Mouse (Mus musculus) kidney, embryonic 14.5 days (tissue): ENCODE data around the gene Dnaic2. TPM values are rescaled to one million over a fixed set of nuclear protein-coding genes. Genes with fewer than 3 reads are reported as not detected.

ENCODE experiments used
- ATAC-seq: fragments of 200-750 bp; cut with Nextera tagmentation; 2 replicates; pipeline ENCODE4 v1.8.0; 2017; ENCODE audit warnings: moderate number of reproducible peaks, mild to moderate bottlenecking, moderate TSS enrichment, moderate library complexity; ENCODE audit not compliant: low FRiP score, low TSS enrichment
- H3K27ac ChIP-seq: fragments of 300-500 bp; sonication (generic); 2 replicates; pipeline ENCODE4 v1.5.1; 2014; ENCODE audit warnings: low read depth, mild to moderate bottlenecking, low read length, moderate library complexity, mixed read lengths
- H3K27me3 ChIP-seq: fragments of 300-500 bp; sonication (generic); 2 replicates; pipeline ENCODE4 v1.6.1; 2014; ENCODE audit warnings: mild to moderate bottlenecking, low read length; ENCODE audit not compliant: control insufficient read depth, insufficient read depth
- H3K36me3 ChIP-seq: fragments of 300-500 bp; sonication (generic); 2 replicates; pipeline ENCODE4 v1.6.1; 2014; ENCODE audit warnings: low read length, mixed read lengths; ENCODE audit not compliant: control insufficient read depth, insufficient read depth
- H3K4me1 ChIP-seq: fragments of 300-500 bp; sonication (generic); 2 replicates; pipeline ENCODE4 v1.6.1; 2014; ENCODE audit warnings: low read length, mixed read lengths; ENCODE audit not compliant: control insufficient read depth, insufficient read depth
- H3K4me2 ChIP-seq: fragments of 300-500 bp; sonication (generic); replicated peaks from 2 replicates; pipeline ENCODE4 v1.6.1; 2014; ENCODE audit warnings: low read depth, mild to moderate bottlenecking, low read length
- H3K4me3 ChIP-seq: fragments of 300-500 bp; sonication (generic); 2 replicates; pipeline ENCODE4 v1.5.1; 2014; ENCODE audit warnings: mild to moderate bottlenecking, low read length
- H3K9ac ChIP-seq: fragments of 300-500 bp; sonication (generic); 2 replicates; pipeline ENCODE4 v1.6.1; 2014; ENCODE audit warnings: low read depth, mild to moderate bottlenecking, low read length, moderate library complexity
- H3K9me3 ChIP-seq: fragments of 300-500 bp; sonication (generic); 2 replicates; pipeline ENCODE4 v1.6.1; 2016; ENCODE audit warnings: low read length; ENCODE audit not compliant: control insufficient read depth
- whole genome bisulfite sequencing: fragments of 180-500 bp; shearing (Covaris S2); extraction: QIAGEN DNeasy Blood & Tissue Kit; methylation state at CpG from one replicate; pipeline ENCODE4 v1.1.7; 2014; 5-methylcytosine and 5-hydroxymethylcytosine counted together
- polyA plus RNA-seq: library from polyadenylated mRNA; unstranded; fragments of >200 nt; fragmentation: Nextera tagmentation; extraction: Ambion mirVana; gene quantifications from 2 replicates; pipeline ENCODE4 v1.2.1, GENCODE M21; 2014

Gene Dnaic2
- polyA plus RNA-seq, 1 experiment from 2014 or later: 0.28 TPM

DNA sequence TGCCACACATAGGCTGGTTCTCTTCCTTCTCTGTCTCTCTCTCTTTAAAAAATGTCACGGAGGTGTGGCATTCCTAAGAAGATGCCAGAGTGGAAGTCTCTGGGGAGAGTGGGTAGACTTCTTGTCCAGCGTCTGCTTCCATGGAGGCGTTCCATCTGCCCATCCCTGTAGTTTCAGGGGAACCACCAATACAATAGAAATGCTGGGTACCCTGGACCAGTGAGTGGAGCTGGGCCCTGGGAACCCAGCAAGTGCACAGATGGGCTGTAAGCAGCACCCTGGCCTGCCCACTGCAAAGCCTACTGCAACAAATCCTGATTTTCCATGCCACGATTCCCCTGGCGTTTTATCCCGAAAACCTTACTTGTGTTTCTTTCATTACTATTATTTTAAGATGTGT, 12.7 kb upstream of the Dnaic2 start:
- no peak for ATAC-seq
- 76% methylated on average over 6 of the region's 6 CpGs for WGBS

DNA sequence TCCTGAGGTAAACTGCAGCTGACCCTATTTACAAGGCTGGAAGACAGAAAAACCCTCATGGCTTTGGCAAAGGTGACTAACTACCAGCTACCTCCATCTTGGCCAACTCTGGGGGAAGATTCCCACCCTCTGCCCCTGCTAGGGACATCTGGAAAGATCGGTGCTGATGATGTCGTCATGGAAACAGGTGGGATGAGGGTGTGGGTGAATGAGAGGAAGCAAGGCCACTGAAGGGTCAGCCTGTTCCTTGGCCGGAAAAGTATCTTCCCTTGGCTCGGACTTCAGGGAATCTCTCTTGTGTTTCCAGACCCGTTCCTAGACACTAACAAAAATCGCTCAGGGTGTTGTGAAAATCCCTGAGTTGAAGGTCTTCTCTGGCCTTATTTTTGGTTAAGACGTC, 11.7 kb upstream of the Dnaic2 start:
- H3K4me1 ChIP-seq: no peaks in the 10 kb centered on the region
- no peak overlapping the region for H3K4me3 ChIP-seq
- no peak overlapping the region for H3K9ac ChIP-seq
- 56% methylated on average over 7 of the region's 7 CpGs for WGBS
- H3K36me3 ChIP-seq: no peaks in the 10 kb centered on the region
- H3K4me2 ChIP-seq: no peak overlapping the region
- no peaks in the 10 kb centered on the region for H3K9me3 ChIP-seq
- ATAC-seq: no peak
- H3K27me3 ChIP-seq: no peaks in the 10 kb centered on the region
- no peak overlapping the region for H3K27ac ChIP-seq

More for the DNA sequence above, 12.7 kb upstream of the Dnaic2 start:
- Histone ChIP-seq H3K9ac (no peak overlapping the region), H3K36me3 (no peaks in the 10 kb centered on the region), H3K4me2 (no peak overlapping the region), H3K27me3 (no peaks in the 10 kb centered on the region), H3K27ac (no peak overlapping the region), H3K9me3 (no peaks in the 10 kb centered on the region), H3K4me3 (no peak overlapping the region), H3K4me1 (no peaks in the 10 kb centered on the region)

DNA sequence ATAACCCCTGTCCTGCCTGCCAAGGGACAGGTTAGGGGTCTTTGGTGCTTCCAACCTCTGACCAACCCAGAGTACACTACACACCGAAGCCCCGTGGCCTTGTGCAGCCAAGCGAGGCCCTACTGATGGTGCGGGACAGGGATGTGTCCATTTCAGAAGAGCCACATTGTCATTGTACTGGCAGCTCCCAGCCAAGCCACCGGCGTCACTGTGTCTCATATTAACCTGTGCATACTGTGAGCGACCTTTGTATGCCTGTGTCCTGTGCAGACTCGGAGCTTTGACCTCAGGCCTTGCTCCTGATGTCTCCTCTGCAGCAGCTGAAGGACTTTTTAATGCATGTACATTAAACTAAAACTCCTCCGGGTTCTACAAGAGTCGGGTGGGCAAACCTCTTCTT, 6.7 kb upstream of the Dnaic2 start:
- H3K4me1 ChIP-seq: no peaks in the 10 kb centered on the region
- no peak overlapping the region for H3K4me3 ChIP-seq
- no peak overlapping the region for H3K27ac ChIP-seq
- H3K9ac ChIP-seq: no peak overlapping the region
- no peak for ATAC-seq
- no peaks in the 10 kb centered on the region for H3K36me3 ChIP-seq
- H3K4me2 ChIP-seq: no peak overlapping the region
- no peaks in the 10 kb centered on the region for H3K27me3 ChIP-seq
- WGBS: 55% methylated on average over 10 of the region's 10 CpGs
- no peaks in the 10 kb centered on the region for H3K9me3 ChIP-seq

DNA sequence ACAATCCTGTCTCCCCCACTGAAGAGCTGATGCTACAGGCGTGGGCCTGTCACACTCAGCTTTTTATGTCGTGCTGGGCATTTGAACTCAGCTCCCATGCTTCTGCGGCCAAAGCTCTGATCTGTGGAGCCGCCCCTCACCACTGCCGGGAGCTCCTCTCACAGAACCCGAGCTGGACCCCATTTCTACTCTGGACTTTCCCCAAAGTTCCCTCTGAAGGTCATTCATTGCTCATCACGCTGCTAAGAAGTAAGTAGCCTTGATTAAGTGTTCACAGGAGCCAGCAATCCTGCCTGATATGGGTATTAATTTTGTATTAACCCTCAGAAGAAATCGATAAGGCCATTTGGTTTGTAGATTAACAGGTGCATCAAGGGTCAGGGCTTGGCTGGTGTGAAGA, 4.8 kb upstream of the Dnaic2 start:
- 0 out of 2 replicates have a peak, but pooled peaks cover 6% of the 10 kb centered on the region for H3K4me1 ChIP-seq
- no peak overlapping the region for H3K27ac ChIP-seq
- H3K27me3 ChIP-seq: no peaks in the 10 kb centered on the region
- H3K36me3 ChIP-seq: no peaks in the 10 kb centered on the region
- WGBS: 83% methylated on average over 8 of the region's 8 CpGs
- H3K9me3 ChIP-seq: no peaks in the 10 kb centered on the region; the same call in 1 of the 2 replicates
- no peak for ATAC-seq
- no peak overlapping the region for H3K4me2 ChIP-seq
- H3K9ac ChIP-seq: no peak overlapping the region
- no peak overlapping the region for H3K4me3 ChIP-seq

DNA sequence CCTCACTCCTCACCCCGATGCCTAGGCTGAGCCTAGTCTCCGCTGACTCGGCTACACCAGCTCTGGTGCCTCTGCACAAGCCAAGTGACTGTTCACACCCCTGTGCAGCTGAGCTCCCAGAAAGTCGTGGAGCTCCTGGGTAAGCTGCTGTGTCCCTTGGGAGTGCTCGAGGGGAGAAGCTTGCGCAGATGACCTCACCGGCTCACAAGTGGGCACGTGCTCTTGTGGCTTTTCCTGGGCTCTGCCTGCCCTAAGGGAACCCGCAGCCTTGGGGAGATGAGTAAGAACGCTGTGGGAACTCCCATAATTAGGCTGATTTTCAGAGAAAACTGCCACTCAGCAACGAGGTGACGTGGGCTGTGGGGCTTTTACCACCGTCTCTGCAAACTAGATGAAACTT, 4.2 kb upstream of the Dnaic2 start:
- ATAC-seq: no peak
- Histone ChIP-seq H3K4me1 (0 out of 2 replicates have a peak, but pooled peaks cover 9% of the 10 kb centered on the region), H3K9ac (no peak overlapping the region), H3K27ac (no peak overlapping the region), H3K9me3 (no peaks in the 10 kb centered on the region; the same call in 1 of the 2 replicates), H3K4me3 (no peak overlapping the region), H3K36me3 (no peaks in the 10 kb centered on the region), H3K27me3 (no peaks in the 10 kb centered on the region), H3K4me2 (no peak overlapping the region)
- WGBS: 74% methylated on average over 13 of the region's 13 CpGs

DNA sequence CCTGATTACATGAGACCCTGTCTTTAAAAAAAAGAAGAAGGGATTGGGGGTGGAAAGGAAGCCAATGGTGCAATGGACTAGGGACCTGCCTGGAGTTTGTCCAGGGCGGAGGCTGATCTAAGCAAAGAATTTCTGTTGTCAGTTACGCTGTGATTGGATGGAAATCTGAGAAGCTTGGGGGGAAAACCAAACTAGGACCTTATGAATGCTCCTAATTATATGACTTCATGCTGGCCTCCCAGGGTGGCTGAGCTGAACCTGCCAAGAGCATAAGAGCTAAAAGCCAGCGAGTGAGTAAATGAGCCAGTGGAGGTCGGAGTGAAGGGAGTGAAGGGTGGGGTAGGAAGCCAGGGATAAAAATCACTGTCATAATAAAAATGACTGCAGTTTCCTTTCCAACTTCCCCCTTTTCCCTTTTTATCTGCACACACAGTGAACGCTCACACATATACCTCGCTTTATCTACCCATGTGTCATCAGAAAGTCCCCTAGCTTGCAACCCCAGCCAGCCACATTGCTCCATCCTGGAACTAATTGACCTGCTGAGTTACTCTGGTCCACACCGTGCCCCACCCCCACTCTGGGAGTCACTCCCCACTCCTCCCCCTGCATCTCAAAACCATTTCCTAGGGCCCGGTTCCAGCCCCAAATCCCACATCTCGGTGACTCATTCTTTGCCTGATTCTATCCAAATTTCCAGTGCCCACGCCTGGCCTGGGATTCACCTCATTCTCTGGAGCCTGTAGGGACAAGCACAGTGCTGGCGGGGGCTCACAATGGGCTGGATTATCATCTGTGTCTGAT, 2.2 kb upstream of the Dnaic2 start:
- 0 out of 2 replicates have a peak, but pooled peaks cover 9% of the 10 kb centered on the region for H3K4me1 ChIP-seq
- no peak overlapping the region for H3K4me3 ChIP-seq
- no peaks in the 10 kb centered on the region; the same call in 1 of the 2 replicates for H3K9me3 ChIP-seq
- H3K4me2 ChIP-seq: no peak overlapping the region
- H3K27ac ChIP-seq: no peak overlapping the region; the same call in 1 of the 2 replicates
- H3K36me3 ChIP-seq: no peaks in the 10 kb centered on the region
- H3K27me3 ChIP-seq: no peaks in the 10 kb centered on the region
- no peak for ATAC-seq
- 54% methylated on average over 11 of the region's 11 CpGs for WGBS
- no peak overlapping the region for H3K9ac ChIP-seq

DNA sequence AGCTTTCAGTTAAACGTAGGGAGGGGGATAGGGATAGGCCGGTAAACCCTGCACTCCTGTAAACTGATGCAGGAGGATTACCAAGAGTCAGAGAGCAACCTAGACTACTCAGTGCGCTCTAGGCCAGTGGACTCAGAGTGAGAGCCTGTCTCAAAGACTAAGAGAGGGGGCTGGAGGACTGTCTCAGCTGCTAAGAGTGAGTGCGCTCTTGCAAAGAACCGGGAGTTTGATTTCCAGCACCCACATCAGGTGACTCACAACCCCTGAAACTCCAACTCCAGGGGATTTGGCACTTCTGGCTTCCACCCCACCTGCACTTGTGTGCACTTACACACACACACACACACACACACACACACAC, 598 bp downstream of the Dnaic2 start:
- 35% methylated on average over 5 of the region's 5 CpGs for WGBS
- H3K4me3 ChIP-seq: no peak overlapping the region

DNA sequence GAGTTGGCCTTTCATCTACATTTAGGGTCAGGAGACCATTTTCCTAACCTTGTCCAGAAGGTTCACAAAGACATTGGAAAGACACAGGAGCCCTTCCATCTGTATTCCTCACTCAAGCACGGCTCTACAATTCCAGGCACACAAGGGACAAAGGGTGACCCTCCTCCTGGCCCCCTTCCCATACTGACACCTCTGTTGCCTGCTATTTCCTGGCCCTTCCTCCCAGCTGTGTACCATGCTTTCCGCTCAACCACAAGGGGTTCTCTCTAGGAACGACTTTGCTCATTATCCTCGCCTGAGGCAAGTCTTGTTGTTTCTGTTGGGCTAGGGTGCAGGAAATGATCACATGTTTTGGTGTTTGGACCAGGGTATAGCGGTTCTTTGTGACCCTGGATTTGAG, 1.1 kb downstream of the Dnaic2 start:
- Histone ChIP-seq H3K36me3 (no peaks in the 10 kb centered on the region), H3K4me3 (no peak overlapping the region)
- WGBS: 43% methylated on average over 5 of the region's 5 CpGs

More for the DNA sequence above, 598 bp downstream of the Dnaic2 start:
- H3K9me3 ChIP-seq: no peaks in the 10 kb centered on the region; the same call in 1 of the 2 replicates
- H3K4me1 ChIP-seq: 0 out of 2 replicates have a peak, but pooled peaks cover 9% of the 10 kb centered on the region
- H3K9ac ChIP-seq: no peak overlapping the region
- H3K4me2 ChIP-seq: peak overlapping the region; percentile 63
- ATAC-seq: peak; percentile 18; the same call in 1 of the 2 replicates
- no peaks in the 10 kb centered on the region for H3K27me3 ChIP-seq
- no peaks in the 10 kb centered on the region for H3K36me3 ChIP-seq
- H3K27ac ChIP-seq: no peak overlapping the region

DNA sequence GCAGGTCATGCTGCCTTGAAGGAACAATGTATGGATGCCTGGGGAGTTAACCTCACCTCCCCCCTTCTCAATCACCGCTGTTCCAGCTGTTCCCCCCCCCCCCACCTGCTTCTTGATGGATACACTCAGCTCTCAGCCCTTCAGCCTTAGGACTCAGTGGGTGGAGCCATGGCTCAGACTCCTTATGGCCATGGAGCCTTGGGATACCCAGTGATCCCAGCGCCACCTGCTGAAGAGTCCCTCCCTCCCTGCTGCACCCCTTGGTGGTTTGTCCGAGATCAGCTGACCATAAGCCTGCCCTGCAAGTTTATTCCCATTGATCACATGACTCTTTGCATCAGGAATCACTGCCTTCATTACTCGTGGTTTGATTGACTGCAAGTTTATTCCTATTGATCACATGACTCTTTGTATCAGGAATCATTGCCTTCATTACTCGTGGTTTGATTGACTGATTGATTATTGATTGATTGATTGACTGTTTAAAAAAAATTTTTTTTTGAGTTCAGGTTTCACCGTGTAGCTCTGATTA, 2.7 kb downstream of the Dnaic2 start:
- Histone ChIP-seq H3K9ac (no peak overlapping the region), H3K4me3 (no peak overlapping the region), H3K36me3 (no peaks in the 10 kb centered on the region), H3K4me1 (0 out of 2 replicates have a peak, but pooled peaks cover 9% of the 10 kb centered on the region), H3K27ac (no peak overlapping the region), H3K27me3 (no peaks in the 10 kb centered on the region), H3K4me2 (no peak overlapping the region), H3K9me3 (no peaks in the 10 kb centered on the region; the same call in 1 of the 2 replicates)
- 45% methylated on average over 6 of the region's 6 CpGs for WGBS
- no peak for ATAC-seq

More for the DNA sequence above, 1.1 kb downstream of the Dnaic2 start:
- H3K9ac ChIP-seq: no peak overlapping the region
- H3K9me3 ChIP-seq: no peaks in the 10 kb centered on the region; the same call in 1 of the 2 replicates
- no peaks in the 10 kb centered on the region for H3K27me3 ChIP-seq
- no peak overlapping the region for H3K4me2 ChIP-seq
- 0 out of 2 replicates have a peak, but pooled peaks cover 9% of the 10 kb centered on the region for H3K4me1 ChIP-seq
- ATAC-seq: no peak
- H3K27ac ChIP-seq: no peak overlapping the region
